Mouse (Mus musculus) heart, embryonic 11.5 days (tissue): ENCODE data around the gene Rtn1. TPM values are rescaled to one million over a fixed set of nuclear protein-coding genes. Genes with fewer than 3 reads are reported as not detected.
A peak's percentile ranks its signal among the peaks of the same experiment; 100 is the strongest.

Experiments used
- ATAC-seq: fragments of 200-750 bp; cut with Nextera tagmentation; replicated peaks from 2 replicates; pipeline ENCODE4 v1.8.0; 2017; ENCODE audit warnings: moderate library complexity; ENCODE audit not compliant: insufficient number of reproducible peaks, low FRiP score, low TSS enrichment
- H3K27ac ChIP-seq: fragments of 300-500 bp; sonication (generic); 2 replicates; pipeline ENCODE4 v1.5.1; 2014; ENCODE audit warnings: mild to moderate bottlenecking, low read depth, low read length
- H3K27me3 ChIP-seq: fragments of 300-500 bp; sonication (generic); 2 replicates; pipeline ENCODE4 v1.6.1; 2014; ENCODE audit warnings: mild to moderate bottlenecking, low read length, mixed read lengths; ENCODE audit not compliant: control insufficient read depth, insufficient read depth
- H3K36me3 ChIP-seq: fragments of 300-500 bp; sonication (generic); 2 replicates; pipeline ENCODE4 v1.6.1; 2014; ENCODE audit warnings: mild to moderate bottlenecking, low read length, moderate library complexity, mixed read lengths; ENCODE audit not compliant: control insufficient read depth, insufficient read depth
- H3K4me1 ChIP-seq: fragments of 300-500 bp; sonication (generic); 2 replicates; pipeline ENCODE4 v1.6.1; 2014; ENCODE audit warnings: low read length; ENCODE audit not compliant: control insufficient read depth, insufficient read depth
- H3K4me2 ChIP-seq: fragments of 300-500 bp; sonication (generic); 2 replicates; pipeline ENCODE4 v1.6.1; 2014; ENCODE audit warnings: mild to moderate bottlenecking, moderate library complexity
- H3K4me3 ChIP-seq: fragments of 300-500 bp; sonication (generic); 2 replicates; pipeline ENCODE4 v1.5.1; 2014; ENCODE audit warnings: low read depth, low read length
- H3K9ac ChIP-seq: fragments of 300-500 bp; sonication (generic); 2 replicates; pipeline ENCODE4 v1.6.1; 2014; ENCODE audit warnings: mild to moderate bottlenecking, low read depth, low read length, moderate library complexity
- H3K9me3 ChIP-seq: fragments of 300-500 bp; sonication (generic); replicated peaks from 2 replicates; pipeline ENCODE4 v1.6.1; 2016; ENCODE audit warnings: low read length; ENCODE audit not compliant: control insufficient read depth
- WGBS: fragments of 180-500 bp; shearing (Covaris S2); extraction: QIAGEN DNeasy Blood & Tissue Kit; methylation state at CpG from one replicate; pipeline ENCODE4 v1.1.7; 2014; ENCODE audit not compliant: insufficient replicate concordance; 5-methylcytosine and 5-hydroxymethylcytosine counted together
- polyA plus RNA-seq: library from polyadenylated mRNA; unstranded; fragments of >200 nt; fragmentation: Nextera tagmentation; extraction: Ambion mirVana; gene quantifications from 2 replicates; pipeline ENCODE4 v1.2.1, GENCODE M21; 2014

Gene Rtn1
- polyA plus RNA-seq, 1 experiment from 2014 or later: 20.1 TPM

- Histone ChIP-seq H3K27ac (no peak overlapping the region), H3K9me3 (no peaks in the 10 kb centered on the region), H3K4me3 (no peak overlapping the region), H3K36me3 (no peaks in the 10 kb centered on the region), H3K27me3 (no peaks in the 10 kb centered on the region), H3K4me1 (no peaks in the 10 kb centered on the region), H3K9ac (no peak overlapping the region), H3K4me2 (no peak overlapping the region)
- ATAC-seq: no peak
- WGBS: 46% methylated on average over 12 of the region's 12 CpGs
Observed at GRCm38 (mm10) chr12:72263213-72264103, 145.4 kb downstream of the Rtn1 start.

GRCm38 (mm10) chr12:72257000-72257399 lies 151.9 kb downstream of the Rtn1 start:
- H3K4me2 ChIP-seq: no peak overlapping the region
- no peak for ATAC-seq
- H3K4me1 ChIP-seq: no peaks in the 10 kb centered on the region
- H3K27me3 ChIP-seq: no peaks in the 10 kb centered on the region
- no peaks in the 10 kb centered on the region for H3K9me3 ChIP-seq
- H3K27ac ChIP-seq: no peak overlapping the region
- H3K4me3 ChIP-seq: no peak overlapping the region
- 53% methylated on average over 6 of the region's 6 CpGs for WGBS
- H3K36me3 ChIP-seq: no peaks in the 10 kb centered on the region
- H3K9ac ChIP-seq: no peak overlapping the region

- Histone ChIP-seq H3K9ac (no peak overlapping the region), H3K27ac (no peak overlapping the region), H3K27me3 (no peaks in the 10 kb centered on the region), H3K9me3 (no peaks in the 10 kb centered on the region), H3K4me3 (no peak overlapping the region), H3K36me3 (no peaks in the 10 kb centered on the region), H3K4me2 (no peak overlapping the region), H3K4me1 (no peaks in the 10 kb centered on the region)
- WGBS: 62% methylated on average over 3 of the region's 3 CpGs
- no peak for ATAC-seq
Observed at GRCm38 (mm10) chr12:72253040-72253439, 155.8 kb downstream of the Rtn1 start.

GRCm38 (mm10) chr12:72251890-72252445 lies 156.9 kb downstream of the Rtn1 start:
- H3K27ac ChIP-seq: no peak overlapping the region
- H3K36me3 ChIP-seq: no peaks in the 10 kb centered on the region
- no peaks in the 10 kb centered on the region for H3K27me3 ChIP-seq
- no peaks in the 10 kb centered on the region for H3K9me3 ChIP-seq
- no peak for ATAC-seq
- 80% methylated on average over 10 of the region's 10 CpGs for WGBS
- H3K4me1 ChIP-seq: no peaks in the 10 kb centered on the region
- no peak overlapping the region for H3K4me3 ChIP-seq
- no peak overlapping the region for H3K4me2 ChIP-seq
- H3K9ac ChIP-seq: no peak overlapping the region

GRCm38 (mm10) chr12:72244951-72245350 lies 163.9 kb downstream of the Rtn1 start:
- no peak overlapping the region for H3K9ac ChIP-seq
- H3K9me3 ChIP-seq: no peaks in the 10 kb centered on the region
- 89% methylated on average over 1 of the region's 1 CpGs for WGBS
- H3K27ac ChIP-seq: no peak overlapping the region
- no peaks in the 10 kb centered on the region for H3K27me3 ChIP-seq
- H3K4me1 ChIP-seq: no peaks in the 10 kb centered on the region
- no peak for ATAC-seq
- H3K36me3 ChIP-seq: no peaks in the 10 kb centered on the region
- no peak overlapping the region for H3K4me3 ChIP-seq
- no peak overlapping the region for H3K4me2 ChIP-seq

GRCm38 (mm10) chr12:72242807-72243206 lies 166.0 kb downstream of the Rtn1 start:
- Histone ChIP-seq H3K4me2 (no peak overlapping the region), H3K4me3 (no peak overlapping the region), H3K9ac (no peak overlapping the region), H3K36me3 (no peaks in the 10 kb centered on the region), H3K27me3 (peaks cover 3% of the 10 kb centered on the region; the same call in 1 of the 2 replicates), H3K27ac (no peak overlapping the region), H3K9me3 (no peaks in the 10 kb centered on the region), H3K4me1 (no peaks in the 10 kb centered on the region)
- WGBS: 54% methylated on average over 6 of the region's 6 CpGs
- ATAC-seq: no peak

- Histone ChIP-seq H3K9me3 (no peaks in the 10 kb centered on the region), H3K4me3 (no peak overlapping the region), H3K27ac (no peak overlapping the region), H3K9ac (no peak overlapping the region), H3K4me2 (no peak overlapping the region), H3K27me3 (peaks cover 13% of the 10 kb centered on the region), H3K36me3 (no peaks in the 10 kb centered on the region), H3K4me1 (no peaks in the 10 kb centered on the region)
- no peak for ATAC-seq
Observed at GRCm38 (mm10) chr12:72240506-72240905, 168.3 kb downstream of the Rtn1 start.

GRCm38 (mm10) chr12:72239230-72239894 lies 169.5 kb downstream of the Rtn1 start:
- H3K9me3 ChIP-seq: no peaks in the 10 kb centered on the region
- H3K4me1 ChIP-seq: no peaks in the 10 kb centered on the region
- H3K36me3 ChIP-seq: no peaks in the 10 kb centered on the region
- H3K4me2 ChIP-seq: no peak overlapping the region
- no peak overlapping the region for H3K4me3 ChIP-seq
- 47% methylated on average over 12 of the region's 12 CpGs for WGBS
- peaks cover 20% of the 10 kb centered on the region for H3K27me3 ChIP-seq
- H3K27ac ChIP-seq: peak overlapping the region; percentile 41; the same call in 1 of the 2 replicates
- no peak overlapping the region for H3K9ac ChIP-seq
- 0 out of 2 replicates have a peak, but pooled peaks have one; percentile 6 for ATAC-seq
